Mouse (Mus musculus): Measurements from ENCODE around the gene Nudcd2. TPM values are rescaled to one million over a fixed set of nuclear protein-coding genes. Genes with fewer than 3 reads are reported as not detected.
"Not testable (repeated sequence)": the region's sequence is repeated elsewhere in the genome, so short reads cannot be mapped to it uniquely, and the experiment has no call there.

Nudcd2 gene
- polyA plus RNA-seq (2015; fragmentation: Nextera tagmentation; extraction: Ambion mirVana): 54.4 and 73.8 TPM in 2 replicates

- peak within 1 kb of the TSS; percentile 84 for H3K4me2 ChIP-seq
- no peaks in the 10 kb centered on the region for H3K9me3 ChIP-seq (replicated peaks)
- under 1% methylated on average over 52 of the region's 52 CpGs for WGBS
- peak; percentile 99 for ATAC-seq (ENCODE audit: low FRiP score)
- H3K4me1 ChIP-seq: peaks cover 25% of the 10 kb centered on the region
- H3K27me3 ChIP-seq (replicated peaks): no peaks in the 10 kb centered on the region
- peak within 1 kb of the TSS; percentile 86 for H3K4me3 ChIP-seq (replicated peaks)
- H3K27ac ChIP-seq (replicated peaks): peak within 1 kb of the TSS; percentile 84
- peak within 1 kb of the TSS; percentile 87 for H3K9ac ChIP-seq (replicated peaks)
- peaks cover 19% of the 10 kb centered on the region for H3K36me3 ChIP-seq
Measured at GRCm38 (mm10) chr11:40733339-40734174, at the start of gene Nudcd2, which contains the start of gene Hmmr. Nudcd2 (plus strand) TSS chr11:40733667. Hmmr (minus strand) TSS chr11:40733422.

DNA sequence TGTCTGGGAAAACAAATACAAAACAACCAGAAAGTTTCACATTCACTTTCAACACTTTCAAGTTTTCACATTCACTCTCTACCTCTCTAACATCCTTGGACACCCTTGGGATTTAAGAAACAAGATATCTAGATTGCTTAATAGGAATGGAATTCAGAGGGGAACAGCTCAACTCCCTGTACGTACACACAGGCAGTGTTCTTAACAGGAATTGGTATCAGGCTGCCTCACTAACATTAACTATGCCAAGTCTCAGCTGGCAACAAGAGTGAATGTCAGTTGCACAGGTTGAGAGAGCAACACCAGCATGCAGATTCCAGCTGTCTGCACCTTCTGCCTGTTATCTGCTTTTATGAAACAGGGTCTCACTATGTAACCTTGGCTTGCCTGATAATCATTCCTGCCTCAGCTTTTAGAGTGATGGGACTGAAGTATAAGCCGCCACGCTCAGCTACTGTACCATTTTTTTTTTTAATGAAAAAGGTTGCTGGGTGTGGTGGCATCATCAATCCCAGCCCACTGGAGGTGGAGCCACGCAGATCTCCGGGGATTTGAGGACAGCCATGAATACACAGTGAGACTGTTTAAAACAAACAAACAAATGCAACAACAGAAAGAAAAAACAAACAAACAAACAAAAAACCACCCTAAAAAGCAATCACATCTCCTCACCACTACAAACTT, 42.9 kb upstream of the Nudcd2 start:
- 80% methylated on average over 5 of the region's 5 CpGs for WGBS
- Histone ChIP-seq H3K36me3 (peaks cover 10% of the 10 kb centered on the region; the same call in 1 of the 2 replicates), H3K27ac (replicated peaks) (no peak overlapping the region), H3K4me1 (peaks cover 33% of the 10 kb centered on the region), H3K27me3 (replicated peaks) (no peaks in the 10 kb centered on the region), H3K4me2 (peak overlapping the region; percentile 96), H3K4me3 (replicated peaks) (peak overlapping the region; percentile 81; the same call in 1 of the 2 replicates), H3K9me3 (replicated peaks) (no peaks in the 10 kb centered on the region), H3K9ac (replicated peaks) (peak overlapping the region; percentile 62; the same call in 1 of the 2 replicates)
- no peak for ATAC-seq (ENCODE audit: low FRiP score)

- Histone ChIP-seq H3K36me3 (no peaks in the 10 kb centered on the region; the same call in 1 of the 2 replicates), H3K4me3 (replicated peaks) (peak overlapping the region; percentile 81), H3K4me1 (peaks cover 33% of the 10 kb centered on the region), H3K27ac (replicated peaks) (peak overlapping the region; percentile 84), H3K9me3 (replicated peaks) (no peaks in the 10 kb centered on the region), H3K27me3 (replicated peaks) (no peaks in the 10 kb centered on the region), H3K4me2 (peak overlapping the region; percentile 96), H3K9ac (replicated peaks) (peak overlapping the region; percentile 62)
- under 1% methylated on average over 28 of the region's 28 CpGs for WGBS
- ATAC-seq (ENCODE audit: low FRiP score): peak; percentile 77
Measured at GRCm38 (mm10) chr11:40692101-40692509, 41.4 kb upstream of the Nudcd2 start.

DNA sequence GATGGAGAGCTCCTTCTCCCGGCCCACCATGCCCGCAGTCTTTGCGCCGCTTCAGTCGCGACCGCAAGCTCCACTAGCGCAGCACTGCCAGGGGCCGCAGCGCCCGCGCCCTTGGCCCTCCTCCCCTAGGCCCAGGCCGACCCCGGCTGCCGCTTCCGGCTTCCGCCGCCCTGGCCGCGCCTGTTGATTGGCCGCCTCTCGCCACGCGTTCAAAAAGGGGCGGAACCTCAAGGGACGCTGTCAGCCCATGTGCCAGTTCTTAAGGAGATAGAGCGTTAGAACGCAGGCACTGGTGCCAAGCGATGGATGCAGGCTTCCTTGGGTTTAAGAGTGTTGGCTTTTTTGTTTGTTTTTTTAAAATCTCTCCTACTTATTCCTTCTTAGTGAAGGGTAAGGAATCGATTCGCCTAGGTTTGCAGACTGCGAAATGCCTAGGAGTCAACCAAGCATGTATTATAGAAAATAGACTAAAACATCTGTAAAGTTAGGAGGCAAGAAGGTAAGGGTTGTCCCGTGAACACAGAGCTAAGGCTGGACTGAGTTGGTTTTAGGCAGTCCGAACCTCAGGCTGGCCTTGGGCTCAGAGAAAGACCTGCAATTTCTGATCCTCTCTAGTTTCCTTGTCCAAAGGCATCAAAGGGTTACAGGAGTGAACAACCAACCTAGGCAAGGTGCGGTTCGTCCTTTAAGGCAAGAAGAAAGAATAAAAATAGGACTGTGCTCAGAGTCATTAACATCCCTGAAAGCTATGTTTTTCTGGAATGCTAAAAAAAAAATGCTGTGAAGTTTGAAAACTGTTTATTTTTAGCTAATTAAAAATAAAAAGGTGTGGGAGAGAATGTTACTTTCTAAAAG, 40.7 kb upstream of the Nudcd2 start:
- Histone ChIP-seq H3K27me3 (replicated peaks) (no peaks in the 10 kb centered on the region), H3K4me3 (replicated peaks) (peak overlapping the region; percentile 81), H3K27ac (replicated peaks) (peak overlapping the region; percentile 84), H3K36me3 (no peaks in the 10 kb centered on the region), H3K4me1 (peaks cover 33% of the 10 kb centered on the region), H3K9me3 (replicated peaks) (no peaks in the 10 kb centered on the region), H3K4me2 (peak overlapping the region; percentile 96), H3K9ac (replicated peaks) (peak overlapping the region; percentile 62)
- peak; percentile 97 for ATAC-seq (ENCODE audit: low FRiP score)
- under 1% methylated on average over 36 of the region's 36 CpGs for WGBS

DNA sequence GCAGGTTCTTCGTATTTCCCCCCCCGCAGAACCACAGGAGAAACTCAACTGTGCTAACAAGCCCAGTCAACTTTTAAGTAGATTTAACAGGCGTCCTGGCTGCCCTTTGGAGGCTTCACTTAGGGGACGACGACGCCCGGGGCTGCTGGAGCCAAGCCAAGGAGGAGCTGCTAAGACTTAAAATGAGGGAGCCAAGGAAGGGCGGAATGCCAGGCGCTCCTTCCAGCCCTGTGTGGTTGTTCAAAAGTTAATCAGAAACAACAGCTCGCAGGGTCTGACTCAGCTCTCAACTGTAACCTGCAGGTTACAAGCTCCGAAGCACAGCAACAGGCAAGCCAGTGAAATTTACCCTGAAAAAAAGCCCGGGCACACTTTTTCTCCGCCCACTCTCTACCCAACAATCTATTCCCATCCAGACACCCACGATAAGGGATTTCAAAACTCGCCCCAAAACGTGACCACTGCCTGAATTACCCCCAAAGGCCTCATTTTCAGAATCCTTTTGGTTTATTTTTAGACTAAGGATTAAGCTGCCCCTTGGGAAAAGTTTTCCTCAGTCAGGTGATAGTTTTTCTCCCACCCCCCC, 40.0 kb upstream of the Nudcd2 start:
- no peaks in the 10 kb centered on the region for H3K9me3 ChIP-seq (replicated peaks)
- H3K4me2 ChIP-seq: peak overlapping the region; percentile 96
- H3K4me1 ChIP-seq: peaks cover 33% of the 10 kb centered on the region
- WGBS: under 1% methylated on average over 16 of the region's 16 CpGs
- H3K27ac ChIP-seq (replicated peaks): peak overlapping the region; percentile 84
- no peaks in the 10 kb centered on the region for H3K27me3 ChIP-seq (replicated peaks)
- peak overlapping the region; percentile 81 for H3K4me3 ChIP-seq (replicated peaks)
- no peak for ATAC-seq (ENCODE audit: low FRiP score)
- H3K9ac ChIP-seq (replicated peaks): peak overlapping the region; percentile 62
- no peaks in the 10 kb centered on the region for H3K36me3 ChIP-seq

- under 1% methylated on average over 31 of the region's 31 CpGs for WGBS
- peak overlapping the region; percentile 96 for H3K4me2 ChIP-seq
- peak; percentile 60 for ATAC-seq (ENCODE audit: low FRiP score)
- H3K27me3 ChIP-seq (replicated peaks): no peaks in the 10 kb centered on the region
- peak overlapping the region; percentile 81 for H3K4me3 ChIP-seq (replicated peaks)
- peak overlapping the region; percentile 84 for H3K27ac ChIP-seq (replicated peaks)
- H3K9me3 ChIP-seq (replicated peaks): no peaks in the 10 kb centered on the region
- H3K36me3 ChIP-seq: no peaks in the 10 kb centered on the region
- peaks cover 33% of the 10 kb centered on the region for H3K4me1 ChIP-seq
- peak overlapping the region; percentile 62 for H3K9ac ChIP-seq (replicated peaks)
Measured at GRCm38 (mm10) chr11:40694311-40695087, 39.0 kb upstream of the Nudcd2 start.

DNA sequence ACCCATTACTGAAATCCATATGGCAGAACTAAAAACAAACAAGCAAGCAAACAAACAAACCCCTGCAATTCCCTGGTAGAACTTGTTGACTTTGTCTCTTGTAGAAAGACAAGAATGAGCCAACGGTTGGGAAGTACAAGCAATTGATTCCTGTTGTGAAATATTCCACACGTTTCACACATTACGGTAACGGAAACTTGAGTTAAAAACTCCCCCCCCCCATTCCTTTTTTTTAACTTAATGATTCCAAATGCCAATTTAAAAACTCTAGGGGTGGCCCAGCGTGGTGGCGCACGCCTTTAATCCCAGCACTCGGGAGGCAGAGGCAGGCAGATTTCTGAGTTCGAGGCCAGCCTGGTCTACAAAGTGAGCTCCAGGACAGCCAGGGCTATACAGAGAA, 38.4 kb upstream of the Nudcd2 start, which contains the start of gene Mat2b:
Gene Mat2b (minus strand): TSS at position 101 of the 400 bp plus-strand sequence.
- WGBS: 84% methylated on average over 9 of the region's 9 CpGs
- H3K9me3 ChIP-seq (replicated peaks): no peaks in the 10 kb centered on the region
- H3K27me3 ChIP-seq (replicated peaks): no peaks in the 10 kb centered on the region
- peaks cover 27% of the 10 kb centered on the region for H3K4me1 ChIP-seq
- no peaks in the 10 kb centered on the region for H3K36me3 ChIP-seq
- peak within 1 kb of the TSS; percentile 81 for H3K4me3 ChIP-seq (replicated peaks)
- peak within 1 kb of the TSS; percentile 84 for H3K27ac ChIP-seq (replicated peaks)
- H3K4me2 ChIP-seq: peak within 1 kb of the TSS; percentile 96
- ATAC-seq (ENCODE audit: low FRiP score): no peak
- H3K9ac ChIP-seq (replicated peaks): peak within 1 kb of the TSS; percentile 62

DNA sequence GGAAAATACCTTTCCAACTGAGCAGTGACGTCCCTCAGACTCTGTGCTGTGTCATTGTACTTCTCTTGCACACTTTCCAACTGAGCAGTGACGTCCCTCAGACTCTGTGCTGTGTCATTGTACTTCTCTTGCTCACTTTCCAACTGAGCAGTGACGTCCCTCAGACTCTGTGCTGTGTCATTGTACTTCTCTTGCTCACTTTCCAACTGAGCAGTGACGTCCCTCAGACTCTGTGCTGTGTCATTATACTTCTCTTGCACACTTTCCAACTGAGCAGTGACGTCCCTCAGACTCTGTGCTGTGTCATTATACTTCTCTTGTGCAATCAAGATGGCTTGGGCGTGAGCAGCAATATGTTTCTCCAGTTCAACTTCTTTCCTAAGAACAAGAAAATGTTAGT, 23.6 kb upstream of the Nudcd2 start:
- H3K36me3 ChIP-seq; H3K27me3 ChIP-seq (replicated peaks); H3K4me1 ChIP-seq; ATAC-seq (ENCODE audit: low FRiP score); H3K9ac ChIP-seq (replicated peaks); H3K4me3 ChIP-seq (replicated peaks); H3K27ac ChIP-seq (replicated peaks); H3K4me2 ChIP-seq; H3K9me3 ChIP-seq (replicated peaks): not testable (repeated sequence)
- WGBS: 90% methylated on average over 6 of the region's 6 CpGs

GRCm38 (mm10) chr11:40713858-40714257, 19.6 kb upstream of the Nudcd2 start:
- ATAC-seq (ENCODE audit: low FRiP score): no peak
- no peak overlapping the region for H3K27ac ChIP-seq (replicated peaks)
- H3K4me3 ChIP-seq (replicated peaks): no peak overlapping the region
- H3K9ac ChIP-seq (replicated peaks): no peak overlapping the region
- H3K27me3 ChIP-seq (replicated peaks): no peaks in the 10 kb centered on the region
- no peaks in the 10 kb centered on the region for H3K36me3 ChIP-seq
- no peak overlapping the region for H3K4me2 ChIP-seq
- no peaks in the 10 kb centered on the region for H3K9me3 ChIP-seq (replicated peaks)
- no peaks in the 10 kb centered on the region for H3K4me1 ChIP-seq
- 78% methylated on average over 8 of the region's 8 CpGs for WGBS

DNA sequence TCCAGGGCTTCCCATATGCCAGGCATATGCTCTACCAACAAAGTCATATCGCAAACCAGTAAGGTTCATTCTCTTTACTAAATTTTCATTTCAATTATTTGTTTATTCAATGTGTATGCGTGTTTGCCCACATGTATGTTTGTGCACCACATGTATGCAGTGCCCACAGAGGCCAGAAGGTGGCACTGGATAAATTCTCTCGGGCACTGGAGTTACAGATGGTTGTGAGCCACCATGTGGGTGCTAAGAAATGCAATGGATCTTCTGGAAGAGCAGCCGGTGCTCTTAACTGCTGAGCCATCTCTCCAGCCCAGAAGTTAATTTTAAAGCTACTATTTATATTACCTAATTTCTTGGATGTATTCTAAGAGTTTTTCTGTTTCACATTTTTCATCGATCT, 17.9 kb upstream of the Nudcd2 start:
- H3K4me3 ChIP-seq (replicated peaks): no peak overlapping the region
- H3K9ac ChIP-seq (replicated peaks): no peak overlapping the region
- ATAC-seq (ENCODE audit: low FRiP score): no peak
- H3K4me2 ChIP-seq: no peak overlapping the region
- H3K4me1 ChIP-seq: no peaks in the 10 kb centered on the region
- H3K36me3 ChIP-seq: no peaks in the 10 kb centered on the region
- H3K27ac ChIP-seq (replicated peaks): no peak overlapping the region
- no peaks in the 10 kb centered on the region for H3K9me3 ChIP-seq (replicated peaks)
- no peaks in the 10 kb centered on the region for H3K27me3 ChIP-seq (replicated peaks)
- 96% methylated on average over 5 of the region's 5 CpGs for WGBS

Measured in neural tube, embryonic 15.5 days (tissue).